Mouse (Mus musculus) thymus, postnatal 36 days (tissue): Measurements from ENCODE around the gene Car14.
"Not testable (repeated sequence)": the region's sequence is repeated elsewhere in the genome, so short reads cannot be mapped to it uniquely, and the experiment has no call there.

ENCODE experiments used
- DNase-seq, 2 experiments: peaks; one replicate each; pipeline ENCODE4 v3.0.0; 2022; ENCODE audit warnings: mixed read lengths in 2 of 2

The Car14 gene

DNA sequence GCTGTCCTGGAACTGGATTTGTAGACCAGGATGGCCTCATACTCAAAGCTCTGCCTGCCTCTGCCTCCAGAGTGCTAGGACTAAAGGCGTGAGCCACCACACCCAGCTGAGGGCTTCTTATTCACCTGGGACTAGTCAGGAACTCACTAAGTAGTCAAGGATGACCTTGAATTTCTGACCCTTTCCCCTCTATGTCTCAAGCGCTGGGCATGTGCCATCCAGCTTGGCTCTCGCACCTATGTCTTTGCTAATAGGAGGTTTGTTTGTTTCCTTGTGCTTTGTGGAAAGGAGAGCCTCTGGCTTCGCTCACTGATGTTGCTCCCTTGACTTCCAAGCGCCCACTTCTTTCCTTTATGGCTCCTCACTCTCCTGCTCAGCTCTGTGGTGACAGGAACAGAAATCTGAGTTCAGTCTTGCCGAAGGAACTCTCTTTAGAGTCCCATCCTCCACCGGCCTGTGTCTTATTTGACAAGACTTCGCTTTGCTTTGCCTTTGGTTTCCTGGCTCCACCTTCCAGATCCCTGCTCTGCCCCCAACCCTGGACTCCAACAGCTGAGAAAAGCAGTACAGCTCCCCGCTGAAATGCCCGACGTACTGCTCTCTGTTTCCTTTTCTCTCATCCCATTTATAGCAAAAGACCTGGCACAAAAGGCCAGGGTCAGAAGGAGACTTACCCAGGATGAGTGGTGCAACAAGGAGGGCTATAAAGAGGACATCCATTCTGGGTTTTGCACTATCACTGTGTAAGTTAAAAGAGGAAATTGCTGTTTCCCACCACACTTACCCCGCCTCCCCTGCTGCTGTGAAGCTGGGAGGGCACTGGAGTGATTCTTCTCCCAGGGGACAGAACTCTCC lies 13.1 kb downstream of the Car14 start, which contains the start of gene BC028528:
TSS of gene BC028528 (minus strand) at position 795 of the 855 bp plus-strand sequence.
- DNase-seq, result no peak

DNA sequence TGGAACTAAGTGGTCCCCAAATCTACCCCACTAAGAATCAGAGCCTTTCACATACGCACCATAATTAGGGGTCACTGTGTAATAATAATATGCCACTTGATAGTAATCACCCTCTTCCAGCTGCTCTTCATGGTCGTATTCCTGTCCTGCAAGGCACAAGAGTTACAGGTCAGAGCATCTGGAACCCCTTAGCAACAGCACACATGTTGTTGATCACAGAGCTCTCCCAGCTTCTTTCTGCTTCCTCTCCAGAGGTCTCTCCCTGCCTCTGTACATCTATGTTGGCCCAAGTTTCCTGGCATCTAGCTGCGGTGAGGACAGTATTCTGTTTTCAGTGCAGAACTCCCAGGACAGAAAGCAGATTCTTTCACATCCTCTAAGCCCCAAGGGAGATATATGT lies 14.8 kb downstream of the Car14 start:
- DNase-seq, result no peak

- DNase-seq, result no peak
Measured at GRCm38 (mm10) chr3:95887596-95887995, 16.9 kb downstream of the Car14 start.

DNA sequence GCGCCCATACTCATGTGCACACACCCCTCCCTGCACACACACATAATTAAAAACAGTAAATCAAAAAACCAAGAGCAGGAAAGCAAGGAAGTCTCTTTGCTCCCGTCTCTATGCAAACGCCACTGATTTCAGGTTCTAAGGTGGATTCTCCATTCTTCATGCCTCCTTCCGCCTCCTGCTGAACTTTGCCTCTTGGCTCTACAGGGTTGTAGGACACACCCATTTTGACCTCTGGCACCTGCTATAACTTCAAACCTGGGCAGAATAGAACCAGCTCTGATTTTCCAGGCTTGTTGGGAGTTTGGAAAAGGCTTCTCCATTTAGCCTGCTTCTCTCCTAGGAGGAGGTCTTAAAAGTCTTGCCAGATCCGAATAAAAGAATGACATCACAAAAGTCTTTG lies 20.1 kb downstream of the Car14 start:
- no peak for DNase-seq

DNA sequence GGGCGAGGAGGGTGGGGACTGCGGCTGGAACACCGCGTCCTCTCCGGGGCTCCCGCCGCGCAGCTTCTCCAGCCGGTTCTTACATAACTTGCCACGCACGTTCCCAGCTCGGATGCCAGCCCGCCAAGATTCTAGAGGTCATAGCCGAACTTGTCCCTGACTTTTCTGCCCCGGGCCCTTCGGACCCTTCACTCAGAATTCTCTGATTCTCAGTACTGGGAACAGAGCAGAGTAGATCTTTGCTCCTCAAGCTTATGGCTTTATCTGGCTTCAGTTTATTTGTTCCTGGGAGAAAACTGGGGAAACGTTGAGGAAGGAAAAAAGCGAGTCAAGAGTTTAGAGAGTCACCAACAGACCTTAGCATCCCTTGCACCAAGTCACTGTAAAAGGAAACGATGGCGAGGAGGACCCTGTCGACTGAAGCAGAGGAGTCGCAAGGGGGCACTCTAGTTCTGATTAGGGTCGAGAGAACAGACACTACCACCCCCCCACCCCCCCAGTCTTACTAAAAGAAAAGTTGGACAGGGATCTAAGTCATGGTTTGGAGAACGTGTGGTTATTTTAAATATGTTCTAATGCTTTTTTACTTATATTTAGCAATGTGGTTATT lies 21.6 kb downstream of the Car14 start:
- peak; percentile 73 to 75 for DNase-seq

DNA sequence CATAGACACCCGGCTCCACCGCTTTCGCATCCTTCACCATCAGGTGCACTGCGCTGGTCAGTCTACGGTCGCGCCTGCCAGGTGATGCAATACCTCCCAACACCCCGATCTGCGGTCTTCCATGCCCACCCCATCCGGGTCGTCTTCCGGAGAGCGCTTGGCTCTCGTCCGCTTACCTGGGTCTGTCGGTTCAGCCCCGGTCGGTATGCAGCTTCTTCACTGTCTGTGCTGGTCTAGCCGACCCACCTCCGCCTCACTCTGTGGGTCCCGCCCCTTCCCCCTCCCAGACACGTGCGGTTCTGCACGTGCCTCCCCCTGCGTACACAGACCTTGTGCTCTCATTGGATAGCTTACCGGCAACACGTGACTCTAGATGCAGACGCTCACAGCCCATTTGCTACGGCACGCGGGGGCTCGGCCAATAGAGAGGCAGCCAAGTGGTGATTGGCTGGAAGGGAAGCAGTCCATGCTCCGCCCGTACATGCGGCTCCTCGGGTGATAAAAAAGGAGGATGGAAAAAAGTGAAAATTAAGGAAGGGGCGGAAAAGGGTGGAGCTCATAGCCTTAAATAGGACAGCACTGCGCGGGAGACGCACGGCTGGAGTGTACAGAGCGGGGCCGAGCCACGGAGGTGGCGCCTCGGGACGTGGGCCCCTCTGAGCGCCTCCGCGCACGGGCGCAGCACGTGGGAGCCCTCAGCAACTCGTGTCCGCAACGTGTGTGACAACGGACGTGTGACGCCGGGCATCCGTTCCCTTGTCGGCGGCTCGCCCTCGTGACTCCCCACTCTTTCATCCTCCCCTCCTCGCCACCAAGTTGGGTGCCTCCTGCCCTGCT lies 22.3 kb downstream of the Car14 start, which contains the start of gene Ciart:
TSS of gene Ciart (minus strand) at position 273 of the 837 bp plus-strand sequence.
- peak; percentile 83 to 91 for DNase-seq

DNA sequence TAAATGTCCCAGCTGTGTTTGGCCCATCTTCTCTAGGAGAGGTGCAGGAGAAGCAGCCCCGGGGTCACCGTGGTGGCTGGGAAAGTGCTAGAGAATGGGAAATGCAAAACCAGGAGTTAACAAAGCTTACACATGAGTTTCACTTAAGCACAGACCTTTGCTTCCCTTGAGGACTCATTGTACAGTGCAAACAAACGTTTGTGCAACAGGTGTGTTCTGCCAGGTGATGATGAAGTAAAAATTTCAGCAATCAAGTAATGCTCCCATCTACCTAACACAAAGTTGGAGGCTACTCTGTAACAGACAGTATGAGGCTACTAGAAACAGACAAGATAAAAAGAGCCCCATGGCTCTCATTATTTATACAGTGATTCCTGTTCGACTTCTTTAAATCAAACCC lies 25.4 kb downstream of the Car14 start:
- no peak for DNase-seq

- no peak for DNase-seq
Measured at GRCm38 (mm10) chr3:95872048-95872447, 32.4 kb downstream of the Car14 start.

DNA sequence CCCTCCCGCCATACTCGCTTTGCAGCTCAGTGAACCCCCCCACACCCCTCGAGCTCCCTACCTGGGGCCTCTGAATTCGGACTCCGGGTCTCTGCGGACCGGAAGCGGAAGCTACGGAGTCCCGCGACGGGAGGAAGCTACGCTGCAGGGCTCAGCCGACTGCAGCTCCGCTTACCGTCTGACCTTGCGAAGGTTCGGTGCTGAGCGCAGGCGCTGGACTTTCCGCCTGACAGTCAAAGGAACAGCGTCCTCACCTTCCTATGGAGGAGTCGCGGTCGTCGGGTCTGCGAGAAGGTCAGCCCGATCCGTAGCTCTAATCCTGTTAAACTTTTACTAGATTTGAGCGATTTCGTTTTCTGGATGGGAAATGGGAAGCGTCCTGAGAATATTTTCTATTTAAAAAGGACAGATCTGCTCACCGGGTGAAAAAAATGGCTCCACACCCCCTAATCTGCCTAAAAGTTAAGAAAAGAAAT lies 33.1 kb downstream of the Car14 start, which contains the start of gene Mrps21:
TSS of gene Mrps21 (minus strand) at position 128 of the 476 bp plus-strand sequence.
- peak; percentile 80 to 85 for DNase-seq

DNA sequence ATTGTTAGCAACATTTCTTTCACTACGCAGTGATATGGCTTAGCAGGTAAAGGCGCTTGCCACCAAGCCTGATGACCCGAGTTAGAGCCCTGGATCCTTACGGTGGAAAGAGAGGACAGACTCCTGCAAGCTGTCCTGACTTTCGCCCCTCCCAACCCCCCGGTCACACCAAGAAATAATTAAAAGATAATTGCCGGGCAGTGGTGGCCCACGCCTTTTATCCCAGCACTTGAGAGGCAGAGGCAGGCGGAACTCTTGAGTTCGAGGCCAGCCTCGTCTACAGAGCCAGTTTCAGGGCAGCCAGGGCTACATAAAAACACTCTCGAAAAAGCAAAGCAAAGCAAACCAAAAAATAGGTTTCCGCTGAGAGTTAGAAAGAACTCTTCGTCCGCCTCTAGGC lies 33.5 kb downstream of the Car14 start:
- DNase-seq, result no peak

- no peak for DNase-seq
Measured at GRCm38 (mm10) chr3:95867408-95867807, 37.1 kb downstream of the Car14 start.

DNA sequence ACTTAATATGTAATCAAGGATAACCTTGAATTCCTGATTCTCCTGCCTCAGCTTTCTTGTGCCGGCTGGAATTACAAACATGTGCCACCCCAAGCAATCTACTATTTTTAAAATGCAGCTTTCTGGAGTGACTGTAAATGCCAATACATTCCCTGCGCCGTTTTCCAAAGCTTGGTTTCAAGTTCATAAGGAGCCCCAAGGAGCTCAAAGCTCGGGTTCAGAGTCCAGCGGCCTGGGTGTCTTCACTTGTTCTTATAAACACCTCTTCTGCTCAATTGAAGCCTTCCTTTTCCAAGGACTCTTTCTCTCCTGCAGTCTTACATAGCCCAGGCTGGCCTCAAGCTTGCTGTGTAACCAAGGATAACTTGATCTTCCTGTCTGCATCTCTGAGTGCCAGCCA lies 38.4 kb downstream of the Car14 start:
- DNase-seq, result no peak

DNA sequence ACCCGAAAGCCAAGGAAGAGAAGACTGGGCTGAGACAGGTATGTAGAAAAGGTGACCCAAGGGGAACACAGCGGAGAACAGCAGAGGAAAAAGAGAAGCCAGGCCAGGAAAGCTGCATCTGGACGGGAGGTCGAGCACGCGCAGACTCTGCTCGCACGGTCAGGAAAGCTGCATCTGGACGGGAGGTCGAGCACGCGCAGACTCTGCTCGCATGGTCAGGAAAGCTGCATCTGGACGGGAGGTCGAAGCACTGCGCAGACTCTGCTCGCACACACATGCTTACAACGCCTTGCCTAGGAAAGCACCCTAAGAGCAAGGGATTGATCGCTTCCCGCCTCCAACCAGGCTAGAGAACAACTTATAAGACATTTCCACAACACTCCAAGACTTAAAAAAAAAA lies 38.9 kb downstream of the Car14 start:
- no peak for DNase-seq

- DNase-seq, result no peak
Measured at GRCm38 (mm10) chr3:95865050-95865449, 39.4 kb downstream of the Car14 start.

- DNase-seq, result no peak
Measured at GRCm38 (mm10) chr3:95863578-95863977, 40.9 kb downstream of the Car14 start.

DNA sequence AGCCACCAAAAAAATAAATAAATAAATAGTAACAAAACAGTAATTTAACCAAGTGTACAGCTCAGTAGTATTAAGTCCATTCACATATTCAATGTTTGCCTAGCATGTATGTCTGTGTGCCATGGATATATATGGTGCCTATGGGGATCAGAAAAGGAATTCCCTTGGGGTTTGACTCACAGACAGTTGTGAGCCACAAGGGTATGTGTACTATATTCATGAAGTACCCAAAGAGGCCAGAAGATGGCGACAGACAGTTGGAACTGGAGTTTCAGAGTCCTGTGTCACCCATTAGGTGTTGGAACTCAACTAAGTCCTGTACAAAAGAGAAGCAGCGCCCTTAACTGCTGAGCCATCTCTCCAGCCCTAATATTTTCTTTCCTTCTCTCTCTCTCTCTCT lies 42.7 kb downstream of the Car14 start:
- peak; percentile 41 to 52 for DNase-seq

DNA sequence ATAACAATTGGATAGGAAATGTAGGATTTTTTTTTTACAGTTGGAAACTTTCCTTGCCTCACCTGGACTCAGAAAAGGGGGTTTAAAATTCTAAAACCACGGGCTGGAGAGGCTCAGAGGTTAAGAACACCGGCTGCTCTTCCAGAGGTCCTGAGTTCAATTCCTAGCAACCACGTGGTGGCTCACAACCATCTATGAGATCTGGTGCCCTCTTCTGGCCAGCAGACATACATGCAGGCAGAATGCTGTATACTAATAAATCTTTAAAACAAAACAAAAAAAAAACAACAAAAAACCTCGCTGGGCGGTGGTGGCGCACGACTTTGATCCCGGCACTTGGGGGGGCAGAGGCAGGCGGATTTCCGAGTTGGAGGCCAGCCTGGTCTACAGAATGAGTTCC lies 43.3 kb downstream of the Car14 start:
- peak; percentile 18 to 29 for DNase-seq

DNA sequence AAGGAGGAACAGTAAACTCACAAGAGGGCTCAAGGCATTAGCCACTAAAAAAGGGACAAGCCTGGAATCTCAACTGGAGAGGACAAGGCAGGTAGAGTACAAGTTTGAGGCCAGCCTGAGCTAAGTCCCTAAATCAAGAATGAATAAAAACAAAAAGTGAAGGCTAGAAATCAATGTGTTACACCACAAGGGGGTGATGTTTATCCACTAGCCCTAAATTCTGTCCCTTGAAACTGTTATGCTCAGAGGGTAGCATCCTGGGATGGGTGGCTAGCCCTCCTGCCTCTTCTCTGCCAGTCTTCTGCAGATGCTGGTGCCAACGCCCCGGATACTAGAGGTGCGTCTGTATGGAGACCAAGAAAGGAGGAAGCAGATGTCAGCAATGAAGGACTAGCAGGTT lies 44.2 kb downstream of the Car14 start:
- DNase-seq, result no peak

DNA sequence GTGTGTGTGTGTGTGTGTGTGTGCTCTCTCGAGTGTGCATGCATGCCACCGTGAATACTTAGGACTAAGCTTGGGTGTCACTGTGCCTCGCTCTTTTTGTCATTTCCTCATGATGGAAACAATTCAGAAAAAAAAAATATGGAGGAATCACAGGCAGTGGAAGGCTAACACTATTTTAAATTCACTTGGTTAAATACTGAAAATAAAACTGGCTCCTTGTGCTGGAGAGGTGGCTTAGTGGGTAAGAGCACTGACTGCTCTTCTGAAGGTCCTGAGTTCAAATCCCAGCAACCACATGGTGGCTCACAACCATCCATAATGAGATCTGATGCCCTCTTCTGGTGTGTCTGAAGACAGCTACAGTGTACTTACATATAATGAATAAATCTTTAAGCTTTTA lies 46.2 kb downstream of the Car14 start:
- not testable (repeated sequence) for DNase-seq

- not testable (repeated sequence) for DNase-seq
Measured at GRCm38 (mm10) chr3:95857050-95857449, 47.4 kb downstream of the Car14 start.

GRCm38 (mm10) chr3:95856115-95856514 lies 48.4 kb downstream of the Car14 start:
- DNase-seq, result no peak

- DNase-seq, result peak; percentile 93
Measured at GRCm38 (mm10) chr3:95855502-95856089, 48.9 kb downstream of the Car14 start, which contains the start of gene Prpf3. Gene Prpf3, minus strand, starts transcription at chr3:95855885.
